Mouse (Mus musculus) adrenal gland, adult 8-10 months (tissue): Measurements from ENCODE around the gene Gm21411. TPM values are rescaled to one million over a fixed set of nuclear protein-coding genes. Genes with fewer than 3 reads are reported as not detected.
"Not testable (repeated sequence)": the region's sequence is repeated elsewhere in the genome, so short reads cannot be mapped to it uniquely, and the experiment has no call there.

Experiments used
- DNase-seq: peaks from one replicate; pipeline ENCODE4 v3.0.0; 2022
- total RNA-seq, 4 experiments: library from RNA; stranded (reverse); gene quantifications; 2 replicates each; pipeline ENCODE4 v1.2.4; 2022

Gene Gm21411
- total RNA-seq: not detected

DNA sequence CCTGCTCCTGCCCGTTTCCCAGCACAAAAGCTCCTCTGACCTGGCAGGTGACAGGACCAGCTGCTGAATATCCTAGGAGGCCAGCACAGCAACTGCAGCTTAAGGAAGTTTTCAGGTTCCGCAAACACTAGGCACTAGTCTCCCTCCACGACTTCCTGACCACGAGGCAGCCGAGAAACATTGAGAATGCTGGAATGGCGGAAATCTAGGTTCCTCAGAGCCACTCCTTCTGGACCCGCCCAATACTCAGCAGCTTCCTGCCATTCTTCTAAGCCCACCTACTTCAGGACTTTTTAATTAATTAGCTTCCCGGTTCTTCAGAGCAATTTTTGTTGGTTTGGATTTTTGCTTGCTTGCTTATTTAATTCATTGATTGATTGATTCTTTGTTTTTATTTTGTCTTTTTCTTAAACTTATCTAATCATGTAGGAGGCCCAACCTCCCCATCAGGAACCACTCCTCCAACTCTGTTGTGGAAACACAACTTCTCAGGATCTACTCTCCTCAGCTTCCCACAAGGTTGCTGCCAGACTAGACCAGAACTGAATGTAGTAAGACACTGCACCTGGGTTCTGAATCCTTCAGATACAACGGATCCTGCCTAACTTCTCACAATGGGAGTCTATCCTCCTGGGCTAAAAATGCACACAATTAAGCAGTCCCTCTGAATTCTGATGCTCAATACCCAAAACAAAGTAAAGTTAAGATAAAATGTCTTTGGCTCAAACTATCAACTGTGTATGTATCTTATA lies at the start of gene Gm21411:
TSS of gene Gm21411 (minus strand) at position 205 of the 752 bp plus-strand sequence.
- DNase-seq: not testable (repeated sequence)

DNA sequence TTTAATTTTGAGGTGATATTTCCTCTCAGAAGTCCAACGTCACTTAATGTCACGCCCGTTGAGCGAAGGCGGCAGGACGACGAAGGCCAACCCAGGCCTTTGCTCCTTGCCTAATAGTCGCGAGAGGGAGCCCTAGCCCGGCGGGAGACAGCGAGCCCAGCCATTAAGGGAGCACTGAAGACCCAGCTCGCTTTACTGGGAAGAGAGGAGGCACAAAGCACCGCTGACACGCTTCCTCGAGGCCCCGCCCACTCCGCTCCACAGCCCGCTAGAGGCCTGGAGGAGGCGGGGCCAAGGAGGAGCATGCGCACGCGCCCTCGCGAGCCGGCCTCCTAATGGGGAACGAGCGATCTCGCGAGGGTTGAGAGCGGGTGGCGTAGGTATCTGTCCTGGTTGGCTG lies 32.3 kb upstream of the Gm21411 start:
- not testable (repeated sequence) for DNase-seq

DNA sequence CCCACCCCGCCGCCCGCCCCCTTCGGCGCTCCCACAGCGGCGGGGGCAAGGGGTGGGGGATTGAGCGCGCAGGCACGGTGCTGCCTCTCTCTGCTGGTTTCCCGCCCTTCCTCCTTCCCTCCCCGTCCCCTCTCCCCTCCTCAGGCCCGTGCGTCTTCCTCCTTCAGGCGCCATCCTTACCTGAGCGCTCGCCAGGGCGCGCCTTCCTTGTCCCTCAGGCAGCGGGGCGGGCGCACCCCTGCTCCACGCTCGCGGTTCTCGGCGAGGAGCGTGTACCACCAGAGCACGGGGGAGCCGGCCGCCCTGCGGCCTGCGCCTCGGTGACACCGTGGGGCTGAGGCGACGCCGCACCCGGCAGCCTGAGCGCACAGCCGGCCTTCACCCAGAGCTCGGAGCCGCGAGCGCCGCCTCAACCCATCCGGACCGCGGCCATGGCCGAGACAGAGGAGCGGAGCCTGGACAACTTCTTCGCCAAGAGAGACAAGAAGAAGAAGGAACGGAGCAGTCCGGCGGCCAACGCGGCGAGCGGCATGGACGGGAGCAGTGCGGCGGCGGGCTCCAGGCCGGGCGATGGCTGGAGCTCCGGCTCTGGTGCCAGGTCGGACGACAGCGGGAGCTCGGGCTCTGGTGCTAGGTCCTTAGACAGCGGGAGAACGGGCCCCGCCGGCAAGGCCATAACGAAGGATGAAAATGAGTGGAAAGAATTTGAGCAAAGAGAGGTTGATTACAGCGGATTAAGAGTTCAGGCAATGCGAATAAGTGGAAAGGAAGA lies 23.1 kb upstream of the Gm21411 start:
- DNase-seq: no peak

DNA sequence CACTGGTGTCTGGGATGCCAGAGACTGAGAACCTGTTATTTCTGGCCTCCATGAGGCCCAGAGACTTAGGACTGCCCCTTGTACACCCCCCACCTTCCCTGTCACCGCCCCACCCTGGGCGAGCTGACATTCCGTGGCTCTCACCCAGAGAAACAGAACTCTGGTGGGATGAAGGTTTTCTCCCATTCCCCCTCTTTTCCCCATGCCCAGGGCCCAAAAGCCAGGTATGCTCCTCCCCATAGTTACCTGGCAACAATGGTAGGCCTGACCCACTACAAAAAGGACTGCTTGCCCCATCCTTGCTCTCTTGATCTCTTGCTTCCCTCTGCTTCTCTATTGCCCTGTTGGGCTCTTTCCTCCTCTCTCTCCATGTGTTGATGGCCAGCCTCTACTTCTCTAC lies 5.8 kb upstream of the Gm21411 start:
- DNase-seq: no peak

DNA sequence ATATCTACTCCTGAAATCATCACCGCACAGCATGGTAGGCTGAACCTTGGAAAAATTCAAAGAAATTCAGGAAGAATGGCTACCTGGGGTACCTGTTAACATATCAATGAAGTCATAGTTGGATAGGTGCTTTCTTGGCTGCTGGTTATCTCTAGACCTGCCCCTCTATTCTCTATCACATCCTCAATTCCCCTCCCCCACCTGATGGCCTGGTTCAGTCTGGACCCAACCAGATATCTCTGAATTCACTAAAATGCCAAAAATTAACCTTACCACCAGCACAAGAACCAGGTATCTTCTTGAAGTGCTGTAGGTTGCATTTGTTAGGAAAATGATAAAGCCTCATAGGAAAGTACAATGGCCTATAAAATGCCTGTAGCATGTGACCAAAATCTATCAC lies 1.3 kb downstream of the Gm21411 start:
- DNase-seq: not testable (repeated sequence)

DNA sequence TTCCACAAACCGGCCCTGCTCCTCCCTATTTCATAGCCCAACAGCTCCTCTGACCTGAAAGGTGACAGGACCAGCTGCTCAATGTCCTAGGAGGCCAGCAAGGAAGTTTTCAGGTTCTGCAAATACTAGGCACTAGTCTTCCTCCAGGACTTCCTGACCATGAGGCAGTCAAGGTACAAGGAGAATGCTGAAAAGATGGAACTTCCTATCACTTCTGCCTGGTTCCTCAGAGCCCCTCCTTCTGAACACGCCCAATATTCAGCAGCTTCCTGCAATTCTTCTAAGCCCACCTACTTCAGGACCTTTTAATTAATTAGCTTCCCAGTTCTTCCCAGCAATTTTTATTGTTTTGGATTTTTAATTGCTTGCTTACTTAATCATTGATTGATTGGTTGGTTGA lies 4.6 kb downstream of the Gm21411 start:
- not testable (repeated sequence) for DNase-seq

DNA sequence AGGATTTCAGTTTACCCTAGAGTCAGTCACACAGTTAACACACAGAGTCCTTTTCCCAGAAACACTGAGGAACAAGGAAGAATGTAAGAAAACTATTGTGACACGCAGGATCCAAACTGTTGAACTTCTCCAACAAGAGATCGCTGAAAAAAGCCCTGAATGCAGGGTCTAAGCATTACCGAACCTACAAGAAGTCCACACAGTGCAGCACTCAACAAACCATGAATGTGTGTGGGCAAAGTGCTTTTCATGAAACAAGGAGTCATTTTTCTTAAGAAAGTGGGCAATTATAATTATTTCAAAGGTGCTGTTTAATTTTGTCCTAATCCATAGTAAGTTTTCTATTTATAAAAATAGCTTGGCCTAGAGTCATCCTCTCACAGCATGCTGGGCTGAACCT lies 6.3 kb downstream of the Gm21411 start:
- DNase-seq: not testable (repeated sequence)

Other genes with a start within 250 kb of the Gm21411 start
- gene Zfp989, start 62.4 kb upstream of the Gm21411 start, total RNA-seq: not detected
- 1 to 10 TPM in 2 of 4 experiments, under 1 TPM in 2; 0.54 to 1.3 (median 0.98) TPM for gene Rex2, start 112.3 kb upstream of the Gm21411 start, total RNA-seq
- 10 to 100 TPM in 1 of 4 experiments, 1 to 10 TPM in 3; 7.3 to 10.4 (median 8.2) TPM for gene Zfp991, start 222.4 kb upstream of the Gm21411 start, total RNA-seq